Mouse (Mus musculus) lung, adult 2 months (tissue): Measurements from ENCODE around the gene Wdr62. TPM values are rescaled to one million over a fixed set of nuclear protein-coding genes. Genes with fewer than 3 reads are reported as not detected.

Experiments
- DNase-seq: peaks from one replicate; pipeline ENCODE4 v3.0.0; 2022
- H3K4me1 ChIP-seq: fragments of 200-500 bp; 2 replicates; pipeline ENCODE4 v1.6.1; 2011; ENCODE audit warnings: low read length; ENCODE audit not compliant: control insufficient read depth, insufficient read depth
- H3K4me3 ChIP-seq: fragments of 200-500 bp; replicated peaks from 2 replicates; pipeline ENCODE3; 2011; ENCODE audit warnings: low read depth, mild to moderate bottlenecking, control low read depth, low read length; ENCODE audit errors: extremely low read depth
- CTCF ChIP-seq: fragments of 200-500 bp; IDR thresholded peaks from 2 replicates; pipeline ENCODE4 v1.5.1; 2011; ENCODE audit warnings: mild to moderate bottlenecking, low read length, control low read depth; ENCODE audit not compliant: insufficient read depth
- POLR2A ChIP-seq: fragments of 200-500 bp; IDR thresholded peaks from 2 replicates; pipeline ENCODE4 v1.6.1; 2011; ENCODE audit warnings: low read depth, mild to moderate bottlenecking, control low read depth, low read length, borderline replicate concordance; ENCODE audit errors: extremely low read depth
- WGBS: fragments of 180-500 bp; shearing (Covaris S2); methylation state at CpG from one replicate; pipeline ENCODE4 v1.1.7; 2018; 5-methylcytosine and 5-hydroxymethylcytosine counted together
- polyA plus RNA-seq: library from polyadenylated mRNA; depleted of rRNA; stranded (reverse); fragments of >200 nt; gene quantifications from 2 replicates; pipeline ENCODE4 v1.2.3, GENCODE M21; 2012

The Wdr62 gene
- polyA plus RNA-seq, 1 experiment = 24.9 TPM

- 78% methylated on average over 2 of the region's 2 CpGs for WGBS
- no peak overlapping the region for H3K4me3 ChIP-seq
Measured at GRCm38 (mm10) chr7:30320946-30321345, 40.7 kb upstream of the Wdr62 start.

GRCm38 (mm10) chr7:30318142-30318541 is 37.9 kb upstream of the Wdr62 start:
- no peak for TF ChIP-seq POLR2A
- TF ChIP-seq CTCF = no peak
- WGBS = 93% methylated on average over 3 of the region's 3 CpGs
- H3K4me1 ChIP-seq = peaks cover 9% of the 10 kb centered on the region
- no peak for DNase-seq
- H3K4me3 ChIP-seq = no peak overlapping the region

More at GRCm38 (mm10) chr7:30320946-30321345, 40.7 kb upstream of the Wdr62 start:
- TF ChIP-seq POLR2A = no peak
- no peak for TF ChIP-seq CTCF
- H3K4me1 ChIP-seq = peaks cover 9% of the 10 kb centered on the region
- no peak for DNase-seq

- Histone ChIP-seq H3K4me3 (no peak overlapping the region), H3K4me1 (no peaks in the 10 kb centered on the region; the same call in 1 of the 2 replicates)
- DNase-seq = no peak
- no peak for TF ChIP-seq POLR2A
- TF ChIP-seq CTCF = no peak
- 60% methylated on average over 13 of the region's 13 CpGs for WGBS
Measured at GRCm38 (mm10) chr7:30315559-30316529, 35.6 kb upstream of the Wdr62 start.

GRCm38 (mm10) chr7:30314721-30315155 is 34.5 kb upstream of the Wdr62 start, which contains the start of gene Syne4:
Gene Syne4 (plus strand): TSS chr7:30314807.
- Histone ChIP-seq H3K4me1 (no peaks in the 10 kb centered on the region), H3K4me3 (peak within 1 kb of the TSS; percentile 18)
- WGBS = 14% methylated on average over 9 of the region's 9 CpGs
- DNase-seq = no peak
- no peak for TF ChIP-seq POLR2A
- TF ChIP-seq CTCF = no peak

GRCm38 (mm10) chr7:30313666-30314320 is 33.6 kb upstream of the Wdr62 start:
- H3K4me1 ChIP-seq = peaks cover 2% of the 10 kb centered on the region; the same call in 1 of the 2 replicates
- WGBS = 59% methylated on average over 27 of the region's 27 CpGs
- H3K4me3 ChIP-seq = no peak overlapping the region
- TF ChIP-seq CTCF = no peak
- TF ChIP-seq POLR2A = no peak
- DNase-seq = no peak

- Histone ChIP-seq H3K4me3 (no peak overlapping the region), H3K4me1 (peaks cover 5% of the 10 kb centered on the region)
- DNase-seq = no peak
- no peak for TF ChIP-seq POLR2A
- TF ChIP-seq CTCF = no peak
- WGBS = 80% methylated on average over 12 of the region's 12 CpGs
Measured at GRCm38 (mm10) chr7:30310136-30310535, 29.9 kb upstream of the Wdr62 start.

GRCm38 (mm10) chr7:30309395-30310129 is 29.3 kb upstream of the Wdr62 start:
- Histone ChIP-seq H3K4me1 (peaks cover 5% of the 10 kb centered on the region), H3K4me3 (no peak overlapping the region)
- WGBS = 52% methylated on average over 15 of the region's 15 CpGs
- TF ChIP-seq POLR2A (no peak), CTCF (no peak)
- no peak for DNase-seq

GRCm38 (mm10) chr7:30308076-30309005 is 28.1 kb upstream of the Wdr62 start, which contains the start of gene Alkbh6:
Gene Alkbh6 (plus strand): TSS chr7:30308717.
- Histone ChIP-seq H3K4me1 (peaks cover 5% of the 10 kb centered on the region), H3K4me3 (peak within 1 kb of the TSS; percentile 73)
- DNase-seq = peak; percentile 85
- 6% methylated on average over 27 of the region's 27 CpGs for WGBS
- TF ChIP-seq POLR2A (peak; percentile 96), CTCF (0 out of 2 replicates have a peak, but pooled peaks have one; percentile 4)
